Mouse (Mus musculus) lung, postnatal 0 days (tissue): ENCODE data around the gene Psmg3.

ENCODE experiments used
- CTCF ChIP-seq: IDR thresholded peaks from 2 replicates; pipeline ENCODE4 v1.5.1; 2016; ENCODE audit warnings: antibody characterized with exemption, mild to moderate bottlenecking
- EP300 ChIP-seq: IDR thresholded peaks from 2 replicates; pipeline ENCODE4 v1.6.1; 2016; ENCODE audit warnings: antibody characterized with exemption, mild to moderate bottlenecking, control low read depth

DNA sequence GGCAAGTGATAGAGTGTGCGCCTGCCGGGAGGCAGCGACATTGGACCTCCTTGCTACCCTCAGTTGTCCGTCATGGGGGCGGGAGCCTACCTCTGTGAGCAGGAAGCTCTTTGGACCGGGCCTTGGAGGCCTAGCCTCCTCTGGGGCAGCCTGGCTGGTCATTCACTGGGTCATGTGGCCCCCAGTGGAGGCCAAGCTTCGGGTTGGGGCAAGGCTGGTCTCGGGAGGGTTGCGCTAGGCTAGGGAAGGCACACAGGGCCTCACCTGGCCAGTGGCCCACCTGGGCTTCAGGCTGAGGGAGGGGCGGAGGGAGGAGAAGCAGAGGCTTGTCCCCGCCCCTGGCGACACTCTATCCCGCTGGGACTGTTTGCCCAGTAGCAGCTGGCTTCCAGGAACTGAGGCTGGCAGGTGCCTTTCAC is 12.7 kb downstream of the Psmg3 start:
- TF ChIP-seq CTCF (no peak), EP300 (0 out of 2 replicates have a peak, but pooled peaks have one; percentile 14)
